Mouse (Mus musculus) MEL (cell line): Measurements from ENCODE around the gene Cct7. TPM values are rescaled to one million over a fixed set of nuclear protein-coding genes. Genes with fewer than 3 reads are reported as not detected.

Experiments used
- DNase-seq: peaks from one replicate; pipeline ENCODE4 v3.0.0; 2011; ENCODE audit warnings: low read depth, low spot score
- H3K27ac ChIP-seq: 2 replicates; pipeline ENCODE4 v1.5.1; 2012; ENCODE audit warnings: low read depth, mild to moderate bottlenecking, control low read depth, low read length, moderate library complexity; ENCODE audit not compliant: control insufficient read depth
- H3K27me3 ChIP-seq, 2 experiments: fragments of 150-350 bp in 1 of 2; sonication (generic) in 1 of 2; 2 replicates each; pipeline ENCODE4 v1.6.1; 2012; ENCODE audit warnings: low read length in 2 of 2, mild to moderate bottlenecking in 2 of 2, improper control_type of control experiment in 1 of 2, moderate library complexity in 1 of 2; ENCODE audit not compliant: insufficient read depth in 2 of 2, control insufficient read depth in 1 of 2
- H3K36me3 ChIP-seq, 2 experiments: 2 replicates each; pipeline ENCODE4 v1.6.1; 2012 to 2014; ENCODE audit warnings: low read length in 2 of 2, improper control_type of control experiment in 1 of 2, inconsistent platforms in 1 of 2, mild to moderate bottlenecking in 1 of 2; ENCODE audit not compliant: insufficient read depth in 2 of 2, control insufficient read depth in 1 of 2
- H3K4me1 ChIP-seq, 2 experiments: fragments of 150-350 bp in 1 of 2; sonication (generic) in 1 of 2; 2 replicates each; pipeline ENCODE4 v1.6.1; 2012; ENCODE audit warnings: low read length in 2 of 2, improper control_type of control experiment in 1 of 2, mild to moderate bottlenecking in 1 of 2; ENCODE audit not compliant: insufficient read depth in 2 of 2, control insufficient read depth in 1 of 2
- H3K4me3 ChIP-seq, 2 experiments: fragments of 150-350 bp in 1 of 2; sonication (generic) in 1 of 2; 2 replicates each; pipeline ENCODE4 v1.5.1; 2012; ENCODE audit warnings: low read depth in 2 of 2, low read length in 2 of 2, mild to moderate bottlenecking in 2 of 2, moderate library complexity in 2 of 2, control low read depth in 1 of 2, improper control_type of control experiment in 1 of 2; ENCODE audit not compliant: control insufficient read depth in 1 of 2, insufficient read depth in 1 of 2
- H3K79me2 ChIP-seq: 2 replicates; pipeline ENCODE4 v1.6.1; 2012; ENCODE audit warnings: mild to moderate bottlenecking, low read length, moderate library complexity; ENCODE audit not compliant: control insufficient read depth, poor library complexity, insufficient read depth
- H3K9ac ChIP-seq: 2 replicates; pipeline ENCODE4 v1.6.1; 2012; ENCODE audit warnings: low read depth, mild to moderate bottlenecking, control low read depth, low read length, moderate library complexity; ENCODE audit not compliant: control insufficient read depth, poor library complexity, severe bottlenecking
- H3K9me3 ChIP-seq: fragments of 150-350 bp; sonication (generic); replicated peaks from 2 replicates; pipeline ENCODE4 v1.6.1; 2012; ENCODE audit warnings: mild to moderate bottlenecking, low read length, improper control_type of control experiment, moderate library complexity; ENCODE audit not compliant: insufficient read depth
- CHD1 ChIP-seq: IDR thresholded peaks from 2 replicates; pipeline ENCODE4 v1.6.1; 2012; ENCODE audit warnings: low read depth, mild to moderate bottlenecking, inconsistent platforms, low read length, improper control_type of control experiment
- CHD2 ChIP-seq: IDR thresholded peaks from 2 replicates; pipeline ENCODE4 v1.6.1; 2011; ENCODE audit warnings: low read length, improper control_type of control experiment
- ELF1 ChIP-seq: IDR thresholded peaks from 2 replicates; pipeline ENCODE4 v1.6.1; 2014; ENCODE audit warnings: low read depth, mild to moderate bottlenecking, inconsistent platforms, low read length, improper control_type of control experiment, moderate library complexity
- EP300 ChIP-seq, 2 experiments: IDR thresholded peaks; 2 replicates each; pipeline ENCODE4 v1.6.1; 2011; ENCODE audit warnings: improper control_type of control experiment in 2 of 2, low read length in 2 of 2, low read depth in 1 of 2, mild to moderate bottlenecking in 1 of 2
- GATA1 ChIP-seq: IDR thresholded peaks from 2 replicates; pipeline ENCODE4 v1.6.1; 2011; ENCODE audit warnings: low read depth, low read length, improper control_type of control experiment
- JUND ChIP-seq: IDR thresholded peaks from 2 replicates; pipeline ENCODE4 v1.6.1; 2011; ENCODE audit warnings: low read depth, mild to moderate bottlenecking, improper control_type of control experiment, low read length
- KAT2A ChIP-seq: conservative IDR thresholded peaks from 2 replicates; pipeline ENCODE4 v1.6.1; 2012; ENCODE audit warnings: low read depth, low read length, improper control_type of control experiment, inconsistent platforms
- MAZ ChIP-seq: IDR thresholded peaks from 2 replicates; pipeline ENCODE4 v1.6.1; 2012; ENCODE audit warnings: low read depth, mild to moderate bottlenecking, inconsistent platforms, low read length, improper control_type of control experiment
- MEF2A ChIP-seq: IDR thresholded peaks from 2 replicates; pipeline ENCODE4 v1.6.1; 2014; ENCODE audit warnings: low read depth, mild to moderate bottlenecking, inconsistent platforms, low read length, improper control_type of control experiment; ENCODE audit not compliant: poor library complexity, insufficient replicate concordance, severe bottlenecking; ENCODE audit errors: extremely low read depth
- MYB ChIP-seq: IDR thresholded peaks from 2 replicates; pipeline ENCODE4 v1.6.1; 2011; ENCODE audit warnings: mild to moderate bottlenecking, low read depth, low read length, improper control_type of control experiment
- NELFE ChIP-seq: IDR thresholded peaks from 2 replicates; pipeline ENCODE4 v1.6.1; 2011; ENCODE audit warnings: low read depth, low read length, improper control_type of control experiment
- SIN3A ChIP-seq: IDR thresholded peaks from 2 replicates; pipeline ENCODE4 v1.6.1; 2012; ENCODE audit warnings: low read length, improper control_type of control experiment, inconsistent platforms
- TAL1 ChIP-seq: IDR thresholded peaks from 2 replicates; pipeline ENCODE4 v1.6.1; 2012; ENCODE audit warnings: mild to moderate bottlenecking, inconsistent platforms, low read length, moderate library complexity, mixed read lengths
- TBP ChIP-seq: IDR thresholded peaks from 2 replicates; pipeline ENCODE4 v1.8.0; 2011; ENCODE audit warnings: low read depth, low read length, improper control_type of control experiment
- ZC3H11A ChIP-seq: IDR thresholded peaks from 2 replicates; pipeline ENCODE4 v1.6.1; 2012; ENCODE audit warnings: low read depth, mild to moderate bottlenecking, inconsistent platforms, low read length, improper control_type of control experiment
- ZKSCAN1 ChIP-seq: IDR thresholded peaks from 2 replicates; pipeline ENCODE4 v1.6.1; 2012; ENCODE audit warnings: low read depth, mild to moderate bottlenecking, inconsistent platforms, low read length, improper control_type of control experiment, moderate library complexity
- ZNF384 ChIP-seq: IDR thresholded peaks from 2 replicates; pipeline ENCODE4 v1.6.1; 2012; ENCODE audit warnings: low read depth, mild to moderate bottlenecking, inconsistent platforms, low read length, improper control_type of control experiment
- polyA plus RNA-seq, 2 experiments: library from polyadenylated mRNA; stranded (reverse) in 1 of 2; unstranded in 1 of 2; fragments of >175 nt in 1 of 2; fragments of >200 nt in 1 of 2; gene quantifications; 2 replicates each; pipeline versions ENCODE4 v1.2.1 to v1.2.4; 2012; ENCODE audit warnings: low replicate concordance in 2 of 2, low read depth in 1 of 2; ENCODE audit not compliant: insufficient read length in 2 of 2, insufficient read depth in 1 of 2, missing spikeins in 1 of 2
- total RNA-seq: library from RNA; depleted of rRNA; stranded (reverse); fragments of 300-350 nt; gene quantifications from 2 replicates; pipeline ENCODE4 v1.2.3, GENCODE M21; 2012

Gene Cct7
- total and polyA plus RNA-seq, 3 experiments = 222 to 660 (median 660) TPM

DNA sequence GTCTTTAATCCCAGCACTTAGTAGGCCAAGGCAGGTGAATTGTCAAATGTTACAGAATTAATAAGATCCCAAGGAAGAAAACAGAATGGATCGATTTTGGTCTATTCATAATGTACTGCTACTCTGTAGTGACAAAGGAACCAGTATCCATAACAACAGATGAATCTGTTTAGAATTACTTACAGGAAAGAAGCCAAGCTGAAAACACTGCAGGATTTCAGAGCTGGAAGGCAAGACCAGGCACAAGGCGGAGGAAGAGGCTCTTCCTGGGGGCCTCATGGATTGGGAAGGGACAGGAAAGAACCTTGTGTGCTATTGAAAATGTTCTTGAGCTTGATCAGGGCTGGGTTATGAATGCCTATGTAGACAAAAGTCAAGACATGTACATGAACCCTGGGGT lies 34.4 kb downstream of the Cct7 start:
- Histone ChIP-seq H3K4me1 (no peaks in the 10 kb centered on the region), H3K27me3 (no peaks in the 10 kb centered on the region; a peak in 1 of 4 replicates), H3K36me3 (no peaks in the 10 kb centered on the region), H3K9ac (no peak overlapping the region), H3K27ac (no peak overlapping the region), H3K4me3 (no peak overlapping the region), H3K79me2 (no peaks in the 10 kb centered on the region), H3K9me3 (no peaks in the 10 kb centered on the region)
- no peak for DNase-seq
- no peak for TF ChIP-seq NELFE
- no peak for TF ChIP-seq TAL1
- no peak for TF ChIP-seq JUND
- TF ChIP-seq EP300 (IDR thresholded peaks at IDR 0.05; ENCODE audit: low read depth in 1 of 2, low read length in 2 of 2) = no peak
- no peak for TF ChIP-seq ZKSCAN1

DNA sequence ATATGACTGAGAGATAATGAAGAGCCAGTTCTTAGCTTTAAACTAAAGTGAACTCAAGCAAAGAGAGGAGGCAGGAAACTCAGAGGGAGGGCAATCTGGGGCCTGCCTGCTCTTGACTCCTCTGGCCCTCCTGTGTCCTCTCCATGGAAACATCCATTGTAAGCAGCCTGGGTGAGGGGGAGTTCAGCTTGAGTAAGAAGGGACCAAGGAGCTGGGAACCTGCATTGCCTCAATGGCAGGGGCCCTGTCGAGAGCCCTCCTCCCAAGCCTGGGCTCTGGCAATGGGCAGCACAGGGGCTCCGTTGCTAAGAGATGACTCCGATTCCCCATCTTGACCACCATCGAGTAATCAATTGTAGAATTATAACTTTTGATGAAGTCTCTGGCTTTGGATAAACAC lies 37.2 kb downstream of the Cct7 start:
- H3K27ac ChIP-seq = no peak overlapping the region
- no peak for TF ChIP-seq ZNF384
- TF ChIP-seq ELF1 = no peak
- TF ChIP-seq ZKSCAN1 = no peak
- TF ChIP-seq CHD2 = no peak
- no peak for TF ChIP-seq TAL1
- TF ChIP-seq ZC3H11A = no peak
- TF ChIP-seq MYB = no peak
- no peak for TF ChIP-seq JUND
- TF ChIP-seq MAZ = no peak
- TF ChIP-seq TBP = no peak
- no peak for TF ChIP-seq CHD1
- TF ChIP-seq GATA1 = no peak
- TF ChIP-seq NELFE = no peak
- no peak for TF ChIP-seq EP300 (IDR thresholded peaks at IDR 0.05; ENCODE audit: low read depth in 1 of 2, low read length in 2 of 2)
- TF ChIP-seq MEF2A = no peak
- TF ChIP-seq SIN3A = no peak
- TF ChIP-seq KAT2A = no peak
- no peaks in the 10 kb centered on the region for H3K79me2 ChIP-seq
- H3K36me3 ChIP-seq = no peaks in the 10 kb centered on the region
- no peak for DNase-seq
- H3K9ac ChIP-seq = no peak overlapping the region
- no peaks in the 10 kb centered on the region for H3K9me3 ChIP-seq
- H3K4me3 ChIP-seq = no peak overlapping the region
- no peaks in the 10 kb centered on the region; a peak in 2 of 4 replicates for H3K27me3 ChIP-seq
- no peaks in the 10 kb centered on the region for H3K4me1 ChIP-seq
